Mouse (Mus musculus) heart, embryonic 14.5 days (tissue): Measurements from ENCODE around the gene A630076J17Rik. TPM values are rescaled to one million over a fixed set of nuclear protein-coding genes. Genes with fewer than 3 reads are reported as not detected.

Experiments used
- ATAC-seq: fragments of 200-750 bp; cut with Nextera tagmentation; 2 replicates; pipeline ENCODE4 v1.8.0; 2017; ENCODE audit warnings: low read depth, moderate TSS enrichment; ENCODE audit not compliant: insufficient number of reproducible peaks, insufficient read depth, low FRiP score
- H3K27ac ChIP-seq, 2 experiments: fragments of 200-500 bp in 1 of 2; fragments of 300-500 bp in 1 of 2; sonication (generic) in 1 of 2; replicated peaks in 1 of 2; 2 replicates each; pipeline ENCODE4 v1.5.1; 2012 to 2014; ENCODE audit warnings: low read depth in 2 of 2, low read length in 2 of 2, control low read depth in 1 of 2, mild to moderate bottlenecking in 1 of 2, mixed read lengths in 1 of 2; ENCODE audit not compliant: control insufficient read depth in 1 of 2, insufficient read depth in 1 of 2
- H3K27me3 ChIP-seq: fragments of 300-500 bp; sonication (generic); 2 replicates; pipeline ENCODE4 v1.6.1; 2014; ENCODE audit warnings: mild to moderate bottlenecking, low read length, control low read depth; ENCODE audit not compliant: control insufficient read depth, insufficient read depth
- H3K36me3 ChIP-seq: fragments of 300-500 bp; sonication (generic); 2 replicates; pipeline ENCODE4 v1.6.1; 2014; ENCODE audit warnings: mild to moderate bottlenecking, control low read depth, low read length, mixed read lengths; ENCODE audit not compliant: control insufficient read depth, insufficient read depth
- H3K4me1 ChIP-seq, 2 experiments: fragments of 200-500 bp in 1 of 2; fragments of 300-500 bp in 1 of 2; sonication (generic) in 1 of 2; 2 replicates each; pipeline ENCODE4 v1.6.1; 2012 to 2014; ENCODE audit warnings: low read length in 2 of 2, control low read depth in 1 of 2, mixed read lengths in 1 of 2; ENCODE audit not compliant: control insufficient read depth in 2 of 2, insufficient read depth in 2 of 2
- H3K4me2 ChIP-seq: fragments of 300-500 bp; sonication (generic); 2 replicates; pipeline ENCODE4 v1.6.1; 2014; ENCODE audit warnings: mild to moderate bottlenecking, low read length
- H3K4me3 ChIP-seq, 2 experiments: fragments of 200-500 bp in 1 of 2; fragments of 300-500 bp in 1 of 2; sonication (generic) in 1 of 2; 2 replicates each; pipeline ENCODE4 v1.5.1; 2012 to 2014; ENCODE audit warnings: low read length in 2 of 2, mild to moderate bottlenecking in 2 of 2, control low read depth in 1 of 2, low read depth in 1 of 2, moderate library complexity in 1 of 2; ENCODE audit not compliant: control insufficient read depth in 1 of 2, insufficient read depth in 1 of 2
- H3K9ac ChIP-seq: fragments of 300-500 bp; sonication (generic); 2 replicates; pipeline ENCODE4 v1.6.1; 2014; ENCODE audit warnings: mild to moderate bottlenecking, low read length
- H3K9me3 ChIP-seq: fragments of 300-500 bp; sonication (generic); 2 replicates; pipeline ENCODE4 v1.6.1; 2016; ENCODE audit warnings: low read length, control low read depth; ENCODE audit not compliant: control insufficient read depth
- WGBS: fragments of 180-500 bp; shearing (Covaris S2); extraction: QIAGEN DNeasy Blood & Tissue Kit; methylation state at CpG from one replicate; pipeline ENCODE4 v1.1.7; 2014; 5-methylcytosine and 5-hydroxymethylcytosine counted together
- polyA plus RNA-seq: library from polyadenylated mRNA; unstranded; fragments of >200 nt; fragmentation: Nextera tagmentation; extraction: Ambion mirVana; gene quantifications from 2 replicates; pipeline ENCODE4 v1.2.1, GENCODE M21; 2014

A630076J17Rik gene
- polyA plus RNA-seq, 1 experiment from 2014 or later: 0.30 TPM

- no peaks in the 10 kb centered on the region for H3K4me1 ChIP-seq
- H3K4me2 ChIP-seq: no peak overlapping the region
- H3K27ac ChIP-seq: no peak overlapping the region
- no peaks in the 10 kb centered on the region for H3K36me3 ChIP-seq
- no peak for ATAC-seq
- 71% methylated on average over 8 of the region's 8 CpGs for WGBS
- 0 out of 2 replicates have a peak, but pooled peaks cover 2% of the 10 kb centered on the region for H3K27me3 ChIP-seq
- no peaks in the 10 kb centered on the region for H3K9me3 ChIP-seq
- H3K4me3 ChIP-seq: no peak overlapping the region
- H3K9ac ChIP-seq: no peak overlapping the region
These were observed 13.9 kb upstream of the A630076J17Rik start for GRCm38 (mm10) chr3:107216400-107217100.

DNA sequence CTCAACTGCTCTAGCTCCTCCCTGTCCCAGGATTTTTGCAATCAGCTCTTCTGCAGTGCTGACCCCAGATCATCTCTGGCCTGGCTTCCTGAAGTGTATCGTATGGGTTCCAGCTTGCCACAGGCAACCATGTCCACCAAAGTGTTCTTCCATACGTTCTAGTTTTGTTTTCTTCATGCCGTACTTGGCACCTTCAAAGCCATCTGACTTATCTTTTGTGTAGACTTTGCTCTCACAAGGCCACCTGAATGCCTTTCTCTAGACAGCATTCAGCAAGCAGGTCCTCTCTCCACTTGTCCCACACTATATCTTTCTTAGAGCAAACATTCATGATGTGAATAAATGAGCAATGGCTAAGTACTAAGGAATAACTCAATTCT lies 13.3 kb upstream of the A630076J17Rik start:
- Histone ChIP-seq H3K36me3 (no peaks in the 10 kb centered on the region), H3K27ac (no peak overlapping the region), H3K4me2 (no peak overlapping the region), H3K4me1 (no peaks in the 10 kb centered on the region), H3K9ac (no peak overlapping the region), H3K9me3 (no peaks in the 10 kb centered on the region), H3K27me3 (0 out of 2 replicates have a peak, but pooled peaks cover 2% of the 10 kb centered on the region), H3K4me3 (no peak overlapping the region)
- 73% methylated on average over 3 of the region's 3 CpGs for WGBS
- ATAC-seq: no peak

DNA sequence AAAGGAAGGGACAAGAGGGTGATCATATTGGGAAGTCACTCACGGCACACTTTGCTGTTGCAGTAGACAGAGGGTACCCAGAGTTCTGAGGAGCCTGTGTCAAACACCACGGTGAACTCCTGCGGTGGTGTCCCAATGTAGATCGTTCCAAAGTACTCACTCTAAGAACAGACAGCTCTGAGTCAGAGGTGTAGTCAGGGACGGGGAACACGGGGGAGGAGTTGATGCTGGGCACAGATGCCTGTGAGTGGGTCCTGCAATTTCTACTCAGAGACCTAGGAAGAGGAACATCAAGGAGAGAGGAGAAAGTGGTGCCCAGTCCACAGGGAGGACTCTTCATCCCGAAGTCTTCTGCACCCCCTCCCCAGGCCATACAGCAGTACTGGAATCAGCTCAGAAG lies 11.8 kb upstream of the A630076J17Rik start:
- Histone ChIP-seq H3K4me1 (no peaks in the 10 kb centered on the region), H3K4me2 (no peak overlapping the region), H3K9me3 (no peaks in the 10 kb centered on the region), H3K27ac (no peak overlapping the region), H3K4me3 (no peak overlapping the region), H3K27me3 (0 out of 2 replicates have a peak, but pooled peaks cover 2% of the 10 kb centered on the region), H3K9ac (no peak overlapping the region), H3K36me3 (no peaks in the 10 kb centered on the region)
- no peak for ATAC-seq
- WGBS: 80% methylated on average over 7 of the region's 7 CpGs

GRCm38 (mm10) chr3:107221608-107222007 lies 8.8 kb upstream of the A630076J17Rik start, which contains the start of gene Cym:
TSS of gene Cym (minus strand) at chr3:107221732.
- Histone ChIP-seq H3K27ac (no peak within 1 kb of the TSS), H3K4me1 (no peaks in the 10 kb centered on the region), H3K9me3 (no peaks in the 10 kb centered on the region), H3K4me3 (no peak within 1 kb of the TSS), H3K9ac (no peak within 1 kb of the TSS), H3K27me3 (no peaks in the 10 kb centered on the region), H3K4me2 (no peak within 1 kb of the TSS), H3K36me3 (no peaks in the 10 kb centered on the region)
- no peak for ATAC-seq
- 71% methylated on average over 10 of the region's 10 CpGs for WGBS

- no peak for ATAC-seq
- H3K9me3 ChIP-seq: no peaks in the 10 kb centered on the region
These were observed 7.2 kb upstream of the A630076J17Rik start for GRCm38 (mm10) chr3:107223230-107223629.

DNA sequence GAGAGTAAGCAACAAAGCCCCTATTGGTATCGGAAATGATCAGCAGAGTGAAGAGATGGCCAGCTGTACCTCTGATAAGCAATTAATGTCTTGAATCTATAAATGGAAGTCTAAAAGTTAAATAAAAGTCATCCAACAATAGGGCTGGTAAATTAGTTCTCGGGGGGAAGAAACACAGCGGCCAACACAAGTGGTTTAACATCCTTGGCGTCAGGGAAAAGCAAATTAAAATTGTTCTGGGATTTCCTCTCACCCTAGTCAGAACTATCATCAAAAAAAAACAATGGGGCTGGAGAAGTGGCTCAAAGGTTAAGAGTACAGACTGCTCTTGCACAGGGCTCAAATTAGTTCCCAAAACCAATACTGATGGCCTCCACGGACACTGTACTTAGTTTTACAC lies 4.6 kb upstream of the A630076J17Rik start:
- H3K4me1 ChIP-seq: peaks cover 0 to 8% of the 10 kb centered on the region in 2 experiments; a peak in 2 of 4 replicates
- no peak for ATAC-seq
- H3K4me3 ChIP-seq: no peak overlapping the region
- WGBS: 70% methylated on average over 5 of the region's 5 CpGs
- no peaks in the 10 kb centered on the region for H3K36me3 ChIP-seq
- H3K27ac ChIP-seq: no peak overlapping the region
- H3K27me3 ChIP-seq: no peaks in the 10 kb centered on the region
- no peaks in the 10 kb centered on the region for H3K9me3 ChIP-seq
- H3K9ac ChIP-seq: no peak overlapping the region
- no peak overlapping the region for H3K4me2 ChIP-seq

More at GRCm38 (mm10) chr3:107223230-107223629, 7.2 kb upstream of the A630076J17Rik start:
- H3K27me3 ChIP-seq: no peaks in the 10 kb centered on the region
- 29% methylated on average over 1 of the region's 1 CpGs for WGBS
- no peak overlapping the region for H3K4me3 ChIP-seq
- H3K9ac ChIP-seq: no peak overlapping the region
- no peaks in the 10 kb centered on the region for H3K4me1 ChIP-seq
- H3K27ac ChIP-seq: no peak overlapping the region
- H3K4me2 ChIP-seq: no peak overlapping the region
- no peaks in the 10 kb centered on the region for H3K36me3 ChIP-seq

DNA sequence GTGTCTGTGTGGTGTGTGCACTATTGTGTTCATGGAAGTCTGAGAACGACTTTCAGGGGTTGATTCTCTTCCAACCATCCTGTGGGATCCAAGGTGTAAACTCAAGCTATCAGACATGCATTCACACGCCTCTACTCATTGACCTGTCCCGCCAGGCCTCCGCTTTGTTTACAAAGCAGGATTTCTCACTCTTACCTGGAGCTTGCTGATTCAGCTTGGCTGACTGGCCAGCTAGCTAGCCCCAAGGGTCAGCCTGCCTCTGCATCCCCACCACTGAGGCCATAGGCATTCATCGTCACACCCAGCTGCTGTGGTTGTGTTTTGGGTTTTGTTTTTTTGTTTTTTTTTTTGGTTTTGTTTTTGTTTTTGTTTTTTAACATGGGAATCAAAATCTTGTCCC lies 1.2 kb upstream of the A630076J17Rik start:
- Histone ChIP-seq H3K27ac (no peak overlapping the region), H3K9ac (no peak overlapping the region), H3K27me3 (peaks cover 12% of the 10 kb centered on the region; the same call in 1 of the 2 replicates), H3K36me3 (no peaks in the 10 kb centered on the region), H3K4me2 (no peak overlapping the region), H3K4me3 (no peak overlapping the region), H3K9me3 (no peaks in the 10 kb centered on the region), H3K4me1 (peaks cover 0 to 8% of the 10 kb centered on the region in 2 experiments; a peak in 2 of 4 replicates)
- ATAC-seq: no peak
- WGBS: 78% methylated on average over 5 of the region's 5 CpGs
